Mouse (Mus musculus) brain, adult 10 weeks (tissue): ENCODE measurements around the gene Rbm48. TPM values are rescaled to one million over a fixed set of nuclear protein-coding genes. Genes with fewer than 3 reads are reported as not detected.

ENCODE experiments used
- polyA plus RNA-seq: library from polyadenylated mRNA; stranded (reverse); fragments of 350-450 nt; fragmentation: Illumina TruSeq; extraction: RNeasy Lipid Tissue Mini Kit (QIAGEN cat#74804); gene quantifications from one replicate; pipeline ENCODE4 v1.2.3, GENCODE M21; 2015; ENCODE audit warnings: low read depth, low replicate concordance

Gene Rbm48
- polyA plus RNA-seq, result 11.6 TPM

GRCm38 (mm10) chr5:3596399-3596766 is at the start of gene Rbm48:
Gene Rbm48 (minus strand): TSS chr5:3596585.

GRCm38 (mm10) chr5:3595693-3596398 is 539 bp downstream of the Rbm48 start, which contains the start of gene Pex1:
Gene Pex1 (plus strand): TSS chr5:3596066.

GRCm38 (mm10) chr5:3571266-3571665 is 25.1 kb downstream of the Rbm48 start, which contains the start of gene 1700109H08Rik:
Gene 1700109H08Rik (plus strand): TSS chr5:3571566.

GRCm38 (mm10) chr5:3543629-3544479 is 52.5 kb downstream of the Rbm48 start, which contains the start of gene Fam133b:
Gene Fam133b (plus strand): TSS chr5:3543833.

Other genes with a start within 250 kb of the Rbm48 start
- gene Fam133b, start 52.8 kb downstream of the Rbm48 start, polyA plus RNA-seq, result 60.1 TPM
- 3.9 TPM for gene 1700109H08Rik, start 25.0 kb downstream of the Rbm48 start, polyA plus RNA-seq
- gene Pex1, start 519 bp downstream of the Rbm48 start, polyA plus RNA-seq, result 25.1 TPM
- not detected for gene Tmbim7, start 54.6 kb upstream of the Rbm48 start, polyA plus RNA-seq
- 125 TPM for gene Gatad1, start 60.6 kb upstream of the Rbm48 start, polyA plus RNA-seq
- 26.6 TPM for gene Ankib1, start 206.3 kb upstream of the Rbm48 start, polyA plus RNA-seq
- gene Krit1, start 206.6 kb upstream of the Rbm48 start, polyA plus RNA-seq, result 44.1 TPM
- gene Lrrd1, start 248.6 kb upstream of the Rbm48 start, polyA plus RNA-seq, result not detected